Mouse (Mus musculus): ENCODE measurements around the gene Tox3. TPM values are rescaled to one million over a fixed set of nuclear protein-coding genes. Genes with fewer than 3 reads are reported as not detected.

Gene Tox3
- total RNA-seq, 2 experiments from 2014 or later, result 0.23 TPM; not detected in 1

- no peak for DNase-seq
- intact Hi-C loops (cut with DNase I), result no loop called here
These were observed 17.5 kb downstream of the Tox3 start for GRCm38 (mm10) chr8:90330377-90331285.

- DNase-seq, result no peak
- intact Hi-C loops (cut with DNase I), result no loop called here
These were observed 24.3 kb downstream of the Tox3 start for GRCm38 (mm10) chr8:90323824-90324223.

- no peak for DNase-seq
- intact Hi-C loops (cut with DNase I), result no loop called here
These were observed 25.3 kb downstream of the Tox3 start for GRCm38 (mm10) chr8:90322701-90323439.

DNA sequence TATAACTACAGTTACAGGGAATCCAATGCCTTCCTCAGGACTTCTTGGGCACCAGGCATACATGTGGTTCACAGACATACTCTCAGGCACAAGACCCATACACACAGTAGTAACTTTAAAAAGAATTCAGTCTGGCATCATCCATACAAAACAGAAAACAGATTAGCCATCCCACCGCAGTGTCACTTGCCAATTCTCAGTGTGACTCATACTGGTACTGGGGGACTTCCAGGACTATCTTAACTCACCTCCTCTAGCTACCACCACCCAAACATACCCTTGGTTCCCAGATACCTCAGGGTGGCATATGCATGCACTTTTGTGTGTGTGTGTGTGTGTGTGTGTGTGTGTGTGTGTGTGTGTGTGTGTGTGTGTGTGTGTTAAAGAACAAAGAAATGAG, 26.9 kb downstream of the Tox3 start:
- intact Hi-C loops (cut with DNase I), result no loop called here
- no peak for DNase-seq

DNA sequence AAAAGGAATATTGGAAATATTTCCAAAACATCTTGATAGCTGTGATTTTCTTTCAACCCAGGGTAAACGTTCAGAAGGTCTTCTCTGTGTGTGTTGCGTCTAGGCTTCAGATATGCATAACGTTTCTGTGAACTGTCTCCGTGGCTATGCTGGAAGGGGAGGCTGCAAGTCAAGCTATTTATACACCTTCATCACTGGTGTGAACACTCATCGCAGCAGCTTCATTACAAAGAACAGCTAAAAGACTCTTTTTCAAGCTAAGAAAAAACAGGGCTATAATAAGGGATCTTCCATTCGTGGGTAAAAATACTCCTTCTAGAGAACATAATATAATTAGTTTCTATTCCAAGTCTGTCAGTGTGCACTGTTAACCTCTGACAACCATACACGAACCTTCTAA, 33.8 kb downstream of the Tox3 start:
- intact Hi-C loops (cut with DNase I), result no loop called here
- DNase-seq, result no peak

GRCm38 (mm10) chr8:90302951-90303350, 45.2 kb downstream of the Tox3 start:
- intact Hi-C loops (cut with DNase I), result no loop called here
- DNase-seq, result no peak

- intact Hi-C loops (cut with DNase I), result no loop called here
- DNase-seq, result no peak
These were observed 45.9 kb downstream of the Tox3 start for GRCm38 (mm10) chr8:90302252-90302651.

DNA sequence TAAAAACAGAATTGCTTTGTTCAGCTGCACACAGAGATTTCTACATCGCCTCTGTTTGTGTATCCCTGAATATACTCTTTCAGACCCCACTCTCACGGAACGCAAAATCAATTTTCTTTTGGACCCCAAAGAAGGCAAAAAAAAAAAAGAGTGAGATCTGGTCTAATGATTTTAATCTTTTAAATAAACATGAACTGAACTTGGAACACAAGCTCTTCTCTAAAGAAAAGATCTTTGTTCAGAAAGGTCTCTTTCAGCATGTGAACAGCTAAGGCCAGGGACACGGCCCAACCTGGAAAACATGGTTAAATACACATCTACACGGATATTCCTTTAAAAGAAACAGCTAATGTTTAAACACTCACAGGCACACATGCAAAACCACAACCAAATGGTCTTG, 46.6 kb downstream of the Tox3 start:
- intact Hi-C loops (cut with DNase I), result no loop called here
- no peak for DNase-seq

- intact Hi-C loops (cut with DNase I), result no loop called here
- DNase-seq, result no peak
These were observed 47.2 kb downstream of the Tox3 start for GRCm38 (mm10) chr8:90300973-90301372.

DNA sequence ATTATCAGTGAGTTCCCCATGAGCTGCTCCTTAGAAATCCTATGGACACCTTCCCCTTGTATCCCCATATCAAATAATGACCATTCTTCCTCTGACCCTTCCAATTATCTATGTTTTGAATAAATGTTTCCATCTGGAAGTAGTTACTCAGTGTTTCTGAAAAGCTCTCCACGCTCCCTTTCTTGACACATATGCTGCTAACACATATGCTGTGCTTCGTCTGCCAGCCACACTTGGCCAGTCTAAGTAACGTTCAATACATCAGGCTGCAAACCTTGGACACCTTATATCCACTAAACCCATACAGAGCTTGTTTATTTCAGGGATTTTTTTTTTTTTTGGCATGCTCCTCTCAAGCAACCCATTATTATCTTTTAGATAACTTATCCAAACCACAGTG, 54.1 kb downstream of the Tox3 start:
- no peak for DNase-seq
- intact Hi-C loops (cut with DNase I), result no loop called here

GRCm38 (mm10) chr8:90290811-90291210, 57.3 kb downstream of the Tox3 start:
- no peak for DNase-seq
- intact Hi-C loops (cut with DNase I), result no loop called here

- intact Hi-C loops (cut with DNase I), result no loop called here
- DNase-seq, result no peak
These were observed 71.4 kb downstream of the Tox3 start for GRCm38 (mm10) chr8:90276722-90277121.

- intact Hi-C loops (cut with DNase I), result no loop called here
- DNase-seq, result no peak
These were observed 75.0 kb downstream of the Tox3 start for GRCm38 (mm10) chr8:90273182-90273581.

DNA sequence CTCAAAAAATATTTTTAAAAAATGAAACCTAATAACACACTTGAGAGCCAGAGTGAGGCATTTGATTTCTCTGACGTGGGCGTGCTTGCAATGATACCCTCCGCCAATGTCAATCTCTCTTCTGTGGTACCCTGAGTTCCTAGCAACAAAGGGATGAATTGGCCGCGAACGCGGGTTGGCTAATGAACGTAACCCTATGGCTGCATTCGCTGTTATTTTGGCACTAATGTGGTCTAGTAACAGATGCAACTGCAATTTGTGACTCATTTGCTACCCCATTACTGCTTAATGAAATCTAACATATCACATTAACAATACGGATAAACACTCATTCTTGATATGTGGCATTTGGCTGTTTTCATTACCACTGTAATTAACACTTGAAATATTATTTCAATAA, 76.2 kb downstream of the Tox3 start:
- no peak for DNase-seq

GRCm38 (mm10) chr8:90267698-90268256, 80.4 kb downstream of the Tox3 start:
- DNase-seq, result no peak
- intact Hi-C loops (cut with DNase I), result no loop called here

More for the DNA sequence above, 76.2 kb downstream of the Tox3 start:
- intact Hi-C loops (cut with DNase I), result no loop called here

DNA sequence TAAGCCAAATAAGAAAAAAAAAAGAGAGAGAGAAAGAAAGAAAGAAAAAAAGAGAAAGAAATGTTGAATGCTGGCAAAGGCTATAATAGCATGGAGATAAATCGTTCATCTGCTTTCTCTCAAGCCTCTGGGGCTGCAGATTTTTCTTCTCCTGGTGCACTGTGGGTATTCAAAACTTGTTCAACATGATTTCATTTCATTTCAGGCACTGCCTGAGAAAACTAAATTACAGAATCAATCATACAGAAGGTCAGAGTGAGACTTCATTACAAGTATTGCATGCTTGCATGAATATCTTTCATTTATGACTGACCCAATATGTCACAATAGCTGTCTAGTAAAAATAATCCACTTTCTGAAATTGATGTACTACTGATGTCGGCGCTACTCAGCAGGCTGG, 81.2 kb downstream of the Tox3 start:
- no peak for DNase-seq
- intact Hi-C loops (cut with DNase I), result no loop called here

GRCm38 (mm10) chr8:90266239-90266638, 81.9 kb downstream of the Tox3 start:
- no peak for DNase-seq
- intact Hi-C loops (cut with DNase I), result no loop called here

DNA sequence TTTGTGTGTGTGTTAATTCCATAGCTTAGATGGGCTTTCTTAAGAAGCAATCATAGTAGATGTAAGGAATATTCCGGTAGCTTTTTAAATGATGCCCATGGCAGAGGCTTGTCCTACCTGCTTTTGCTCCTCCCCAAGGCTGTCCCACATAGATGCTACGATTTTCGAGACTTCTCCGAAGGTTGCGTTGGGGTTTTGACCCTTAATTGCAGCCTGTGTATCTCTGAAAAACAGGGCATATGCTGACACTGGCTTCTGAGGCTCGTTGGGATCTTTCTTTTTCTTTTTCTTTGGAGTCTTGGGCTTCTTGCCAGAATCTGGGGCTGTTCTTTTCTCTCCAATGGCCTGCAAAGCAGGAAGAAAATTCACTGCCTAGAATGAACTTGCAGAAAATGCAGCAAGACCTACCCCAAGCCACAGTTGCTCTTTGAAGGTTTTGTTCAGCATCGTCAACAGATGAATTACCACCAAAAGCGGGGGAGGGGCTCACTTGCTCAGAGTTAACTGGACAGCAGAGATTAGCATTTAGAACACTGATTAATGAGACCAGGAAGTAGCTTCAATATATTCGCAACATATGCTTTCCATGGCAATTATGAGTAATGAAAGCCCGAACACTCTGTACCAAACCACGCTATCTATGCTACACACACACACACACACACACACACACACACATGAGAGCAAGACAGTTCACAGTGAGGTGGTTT, 93.8 kb downstream of the Tox3 start:
- intact Hi-C loops (cut with DNase I), result no loop called here
- DNase-seq, result no peak

GRCm38 (mm10) chr8:90246357-90246756, 101.8 kb downstream of the Tox3 start:
- no peak for DNase-seq
- intact Hi-C loops (cut with DNase I), result no loop called here

DNA sequence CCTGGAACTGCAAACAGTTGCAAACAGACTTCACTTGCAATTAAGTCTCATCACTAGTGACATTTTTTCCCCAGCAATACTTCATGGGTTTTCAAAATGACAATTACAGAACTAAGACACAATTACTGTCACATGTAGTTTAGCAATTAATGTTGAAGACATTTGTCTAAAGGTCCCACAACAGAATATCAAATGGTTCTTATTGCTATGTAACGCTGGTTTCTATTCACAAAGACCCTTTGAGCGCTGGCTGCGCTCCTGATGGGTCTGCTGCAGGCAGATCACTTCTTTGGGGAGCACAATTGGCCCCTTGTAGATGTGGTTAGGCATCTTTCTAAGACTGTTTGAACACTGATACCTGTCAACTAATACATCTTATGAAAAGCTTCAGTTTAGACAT, 102.3 kb downstream of the Tox3 start:
- no peak for DNase-seq
- intact Hi-C loops (cut with DNase I), result no loop called here

DNA sequence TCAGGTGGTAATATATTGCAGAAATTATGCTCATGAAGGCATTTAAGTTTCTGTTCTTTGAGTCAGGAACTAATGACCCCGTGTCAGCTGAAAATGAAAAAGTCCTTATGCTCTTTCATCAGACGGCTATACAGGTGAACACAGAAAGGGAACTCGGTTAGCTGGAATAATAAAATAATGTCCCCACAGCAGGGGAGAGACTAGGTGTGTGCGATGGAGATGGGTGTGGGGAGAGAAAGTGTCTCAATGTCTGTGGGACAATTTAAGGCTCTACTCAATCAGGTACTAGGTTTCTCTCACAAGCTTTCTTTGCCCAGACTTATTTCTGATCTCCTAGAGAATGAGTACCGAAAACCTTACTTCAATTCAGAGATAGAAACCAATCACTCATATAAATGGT, 103.0 kb downstream of the Tox3 start:
- DNase-seq, result no peak
- intact Hi-C loops (cut with DNase I), result no loop called here

Data from gastrocnemius, postnatal 36 days (tissue).